Mouse (Mus musculus): ENCODE results near the gene Maml3.

DNA sequence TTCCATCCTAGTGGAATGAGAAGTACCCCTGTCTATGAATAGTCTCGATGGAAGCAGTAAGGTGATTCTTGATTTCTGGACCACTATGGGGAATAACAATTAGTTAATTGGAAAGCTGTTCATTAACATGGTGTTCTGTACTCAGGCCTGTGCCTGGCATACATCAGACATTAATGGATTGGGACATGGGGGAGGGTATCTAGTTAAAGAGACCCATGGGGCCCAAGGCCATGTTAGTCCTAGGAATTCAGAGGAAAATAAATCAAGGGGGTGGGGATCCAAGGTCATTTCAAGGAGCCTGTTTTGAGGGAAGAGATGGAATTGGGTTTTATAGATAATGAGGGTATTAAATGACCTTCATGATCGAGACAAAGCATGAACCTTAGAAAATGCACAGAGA lies 179.1 kb downstream of the Maml3 start:
- TF ChIP-seq CTCF (IDR thresholded peaks at IDR 0.05) = no peak
- TF ChIP-seq EP300 (IDR thresholded peaks at IDR 0.05) = no peak

Data from lung, postnatal 0 days (tissue).